8 mouse cellular contexts compared by ENCODE assay signal in the genomic region with DNA sequence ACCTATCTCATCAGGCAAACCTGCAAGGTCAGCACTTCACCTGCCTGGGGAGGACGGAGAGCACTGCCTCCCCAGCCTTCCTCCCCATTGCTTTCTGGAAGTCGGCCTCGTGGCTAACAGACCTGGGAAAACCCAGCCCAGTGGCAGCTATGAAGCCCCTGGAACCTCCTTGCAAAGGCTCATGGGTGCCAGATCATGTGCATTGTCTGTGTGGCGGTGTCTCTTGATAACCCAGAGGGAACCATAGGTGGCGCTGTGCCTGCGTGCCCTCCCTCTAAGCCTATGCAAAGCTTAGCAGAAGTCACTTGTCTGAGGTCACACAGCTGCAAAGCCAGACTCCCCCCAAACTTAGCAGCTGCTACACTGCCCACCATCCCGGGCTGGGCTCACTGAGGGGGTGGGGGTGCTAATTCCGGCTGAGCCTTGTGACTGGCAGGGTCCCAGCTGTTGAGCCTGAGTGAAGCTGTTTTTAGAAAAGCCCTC. TPM values are rescaled to one million over a fixed set of nuclear protein-coding genes. Genes with fewer than 3 reads are reported as not detected.
A peak's percentile ranks its signal among the peaks of the same experiment; 100 is the strongest.
DNase-seq lines count a peak whose midpoint lies in the region; ATAC-seq and TF ChIP-seq lines count a peak whose summit lies in the region.

No protein-coding gene starts in this region.

- TF ChIP-seq EP300 in liver, postnatal 0 days (IDR thresholded peaks at IDR 0.05; ENCODE audit: low read depth), result no peak

- no peaks in the 10 kb centered on the region for H3K9me3 ChIP-seq in forebrain, embryonic 13.5 days (replicated peaks)
- no peaks in the 10 kb centered on the region for H3K9me3 ChIP-seq in liver, postnatal 0 days (ENCODE audit: low read length)
- no peaks in the 10 kb centered on the region for H3K9me3 ChIP-seq in neural tube, embryonic 13.5 days

- H3K4me3 ChIP-seq in forebrain, embryonic 13.5 days, result no peak overlapping the region
- no peak overlapping the region for H3K4me3 ChIP-seq in liver, postnatal 0 days (ENCODE audit: low read depth, low read length)
- no peak overlapping the region for H3K4me3 ChIP-seq in neural tube, embryonic 13.5 days
- H3K4me3 ChIP-seq in thymus, adult 2 months (ENCODE audit: control insufficient read depth, insufficient read depth, low read length), result no peak overlapping the region

- peaks cover 42% of the 10 kb centered on the region for H3K27me3 ChIP-seq in forebrain, embryonic 13.5 days
- H3K27me3 ChIP-seq in liver, postnatal 0 days (ENCODE audit: insufficient read depth, low read length), result no peaks in the 10 kb centered on the region
- H3K27me3 ChIP-seq in neural tube, embryonic 13.5 days, result peaks cover 46% of the 10 kb centered on the region
- H3K27me3 ChIP-seq in thymus, adult 2 months (ENCODE audit: control insufficient read depth, insufficient read depth, low read length), result no peaks in the 10 kb centered on the region

- H3K9ac ChIP-seq in forebrain, embryonic 13.5 days, result no peak overlapping the region
- H3K9ac ChIP-seq in liver, postnatal 0 days (replicated peaks), result no peak overlapping the region
- no peak overlapping the region for H3K9ac ChIP-seq in neural tube, embryonic 13.5 days

- TF ChIP-seq POLR2A in thymus, adult 2 months (IDR thresholded peaks at IDR 0.05; ENCODE audit: control insufficient read depth, extremely low read depth, insufficient read depth, low read length, poor library complexity), result no peak

- peak; percentile 78 for DNase-seq in CD4-positive helper T cell, adult 2 months (ENCODE audit: low read depth, low spot score)
- peak; percentile 69 for DNase-seq in adrenal gland, adult 2 months
- DNase-seq in heart, postnatal 10 days, result peak; percentile 88 to 89
- DNase-seq in layer of hippocampus, adult 11-12 months (ENCODE audit: low spot score), result peak; percentile 78
- peak; percentile 81 for DNase-seq in liver, postnatal 0 days
- peak; percentile 85 for DNase-seq in thymus, adult 2 months

- H3K4me1 ChIP-seq in forebrain, embryonic 13.5 days, result peaks cover 21% of the 10 kb centered on the region
- H3K4me1 ChIP-seq in liver, postnatal 0 days (ENCODE audit: insufficient read depth), result peaks cover 33% of the 10 kb centered on the region
- peaks cover 25% of the 10 kb centered on the region for H3K4me1 ChIP-seq in neural tube, embryonic 13.5 days (replicated peaks)
- peaks cover 43% of the 10 kb centered on the region for H3K4me1 ChIP-seq in thymus, adult 2 months (replicated peaks; ENCODE audit: control insufficient read depth, insufficient read depth, low read length)

- H3K36me3 ChIP-seq in forebrain, embryonic 13.5 days (ENCODE audit: poor library complexity, severe bottlenecking), result no peaks in the 10 kb centered on the region
- no peaks in the 10 kb centered on the region for H3K36me3 ChIP-seq in liver, postnatal 0 days (replicated peaks; ENCODE audit: insufficient read depth, low read length)
- no peaks in the 10 kb centered on the region for H3K36me3 ChIP-seq in neural tube, embryonic 13.5 days
- no peaks in the 10 kb centered on the region for H3K36me3 ChIP-seq in thymus, adult 2 months (ENCODE audit: control insufficient read depth, insufficient read depth, low read length)

- WGBS in forebrain, embryonic 13.5 days, result 11% methylated on average over 8 of the region's 8 CpGs
- 7% methylated on average over 8 of the region's 8 CpGs for WGBS in liver, postnatal 0 days (ENCODE audit: insufficient replicate concordance)
- 8% methylated on average over 8 of the region's 8 CpGs for WGBS in neural tube, embryonic 13.5 days
- WGBS in thymus, adult 2 months, result 4% methylated on average over 8 of the region's 8 CpGs

- no peak overlapping the region for H3K4me2 ChIP-seq in forebrain, embryonic 13.5 days
- no peak overlapping the region for H3K4me2 ChIP-seq in liver, postnatal 0 days (ENCODE audit: low read depth, low read length)
- H3K4me2 ChIP-seq in neural tube, embryonic 13.5 days, result no peak overlapping the region

- intact Hi-C loops in heart, postnatal 10 days (cut with DNase I), result loop anchor here (5.0 kb wide), 1 partner anchor 126 kb away; no protein-coding TSS in a partner anchor

- H3K27ac ChIP-seq in forebrain, embryonic 13.5 days, result no peak overlapping the region
- peak overlapping the region; percentile 93 for H3K27ac ChIP-seq in liver, postnatal 0 days (ENCODE audit: low read depth)
- H3K27ac ChIP-seq in neural tube, embryonic 13.5 days (replicated peaks), result no peak overlapping the region
- H3K27ac ChIP-seq in thymus, adult 2 months (ENCODE audit: control insufficient read depth, insufficient read depth, low read length), result peak overlapping the region; percentile 71

- ATAC-seq in forebrain, embryonic 13.5 days, result peak; percentile 54
- ATAC-seq in liver, postnatal 0 days, result peak; percentile 44
- peak; percentile 44 for ATAC-seq in neural tube, embryonic 13.5 days (ENCODE audit: low read depth)

- TF ChIP-seq CTCF in liver, postnatal 0 days (IDR thresholded peaks at IDR 0.05; ENCODE audit: low read depth), result peak; percentile 90
- peak; percentile 89 for TF ChIP-seq CTCF in thymus, adult 2 months (IDR thresholded peaks at IDR 0.05; ENCODE audit: borderline replicate concordance, control insufficient read depth, extremely low read depth, insufficient read depth, low read length, poor library complexity)

RNA-seq across cellular contexts. Expression of gene Adssl1, which starts 1.9 kb away (rescaled TPM):
- total RNA-seq in adrenal gland, adult 2 months (2021), result 10 to 100 TPM; 10.7 to 39.1 TPM
- polyA plus RNA-seq in adrenal gland, adult 2 months (2012; rRNA removed), result 10.6 and 11.0 TPM in 2 replicates
- 1.4 and 2.1 TPM in 2 replicates for polyA plus RNA-seq in forebrain, embryonic 13.5 days (2015; fragmentation: Nextera tagmentation; extraction: Ambion mirVana)
- 100 to 1,000 TPM; 129 to 136 TPM for total RNA-seq in heart, postnatal 10 days (2021)
- polyA plus RNA-seq in liver, postnatal 0 days (2015; fragmentation: Nextera tagmentation; extraction: Ambion mirVana), result 22.8 and 24.4 TPM in 2 replicates
- polyA plus RNA-seq in neural tube, embryonic 13.5 days (2015; fragmentation: Nextera tagmentation; extraction: Ambion mirVana), result 3.2 and 3.6 TPM in 2 replicates
- polyA plus RNA-seq in thymus, adult 2 months (2012; rRNA removed), result 10.9 and 14.2 TPM in 2 replicates

RNA-seq across cellular contexts. Expression of gene Siva1, which starts 26.5 kb away (rescaled TPM):
- 10 to 100 TPM; 23.6 to 53.6 TPM for total RNA-seq in adrenal gland, adult 2 months (2021)
- 49.1 and 67.3 TPM in 2 replicates for polyA plus RNA-seq in adrenal gland, adult 2 months (2012; rRNA removed)
- 154 and 174 TPM in 2 replicates for polyA plus RNA-seq in forebrain, embryonic 13.5 days (2015; fragmentation: Nextera tagmentation; extraction: Ambion mirVana)
- 10 to 100 TPM; 26.4 to 31.4 TPM for total RNA-seq in heart, postnatal 10 days (2021)
- 55.6 and 62.2 TPM in 2 replicates for polyA plus RNA-seq in liver, postnatal 0 days (2015; fragmentation: Nextera tagmentation; extraction: Ambion mirVana)
- 66.3 and 75.0 TPM in 2 replicates for polyA plus RNA-seq in neural tube, embryonic 13.5 days (2015; fragmentation: Nextera tagmentation; extraction: Ambion mirVana)
- 131 and 134 TPM in 2 replicates for polyA plus RNA-seq in thymus, adult 2 months (2012; rRNA removed)

RNA-seq across cellular contexts. Expression of gene Inf2, which starts 29.4 kb away (rescaled TPM):
- 10 to 100 TPM; 20.7 to 40.6 TPM for total RNA-seq in adrenal gland, adult 2 months (2021)
- polyA plus RNA-seq in adrenal gland, adult 2 months (2012; rRNA removed), result 45.0 and 47.9 TPM in 2 replicates
- 2.4 and 2.6 TPM in 2 replicates for polyA plus RNA-seq in forebrain, embryonic 13.5 days (2015; fragmentation: Nextera tagmentation; extraction: Ambion mirVana)
- 10 to 100 TPM; 18.4 to 23.3 TPM for total RNA-seq in heart, postnatal 10 days (2021)
- 1.8 and 1.9 TPM in 2 replicates for polyA plus RNA-seq in liver, postnatal 0 days (2015; fragmentation: Nextera tagmentation; extraction: Ambion mirVana)
- polyA plus RNA-seq in neural tube, embryonic 13.5 days (2015; fragmentation: Nextera tagmentation; extraction: Ambion mirVana), result 1.4 and 1.5 TPM in 2 replicates
- 26.3 and 26.8 TPM in 2 replicates for polyA plus RNA-seq in thymus, adult 2 months (2012; rRNA removed)

RNA-seq across cellular contexts. Expression of gene Akt1, which starts 56.7 kb away (rescaled TPM):
- 100 to 1,000 TPM; 267 to 369 TPM for total RNA-seq in adrenal gland, adult 2 months (2021)
- polyA plus RNA-seq in adrenal gland, adult 2 months (2012; rRNA removed), result 291 and 463 TPM in 2 replicates
- 46.4 and 50.3 TPM in 2 replicates for polyA plus RNA-seq in forebrain, embryonic 13.5 days (2015; fragmentation: Nextera tagmentation; extraction: Ambion mirVana)
- total RNA-seq in heart, postnatal 10 days (2021), result 100 to 1,000 TPM; 346 to 355 TPM
- polyA plus RNA-seq in liver, postnatal 0 days (2015; fragmentation: Nextera tagmentation; extraction: Ambion mirVana), result 26.7 and 29.3 TPM in 2 replicates
- polyA plus RNA-seq in neural tube, embryonic 13.5 days (2015; fragmentation: Nextera tagmentation; extraction: Ambion mirVana), result 73.4 and 101 TPM in 2 replicates
- polyA plus RNA-seq in thymus, adult 2 months (2012; rRNA removed), result 220 and 229 TPM in 2 replicates

Comparison
In these comparisons a context has a peak if more than half of its experiments do, and no peak if none do; other contexts are left out.
1. H3K27ac ChIP-seq: peak in liver, postnatal 0 days (single experiment) and thymus, adult 2 months (single experiment); none in forebrain, embryonic 13.5 days (single experiment) and neural tube, embryonic 13.5 days (single experiment).
2. Peak in every context shown above with its lines, with median percentiles within 50 percentile points of each other: DNase-seq and ATAC-seq.